ENCODE assay signal across 20 mouse cellular contexts in genomic region chr4:148057661-148058209, GRCm38 (mm10). TPM values are rescaled to one million over a fixed set of nuclear protein-coding genes. Genes with fewer than 3 reads are reported as not detected.
A peak's percentile ranks its signal among the peaks of the same experiment; 100 is the strongest.
DNase-seq lines count a peak whose midpoint lies in the region; ATAC-seq and TF ChIP-seq lines count a peak whose summit lies in the region.
"Had no signal": no experiment of that assay in that cellular context is flagged by ENCODE, and none has a peak within 500 bp of the region (broad histone marks: within the 10 kb centered on the region; RNA-seq: fewer than 3 reads in every experiment).

No protein-coding gene starts in this region.

- no peaks in the 10 kb centered on the region for H3K4me1 ChIP-seq in forebrain, postnatal 0 days (ENCODE audit: insufficient read depth)
- H3K4me1 ChIP-seq in forebrain, embryonic 12.5 days, result no peaks in the 10 kb centered on the region
- H3K4me1 ChIP-seq in intestine, postnatal 0 days (replicated peaks; ENCODE audit: control insufficient read depth, insufficient read depth, low read length), result no peaks in the 10 kb centered on the region
- H3K4me1 ChIP-seq in intestine, embryonic 15.5 days (replicated peaks), result no peaks in the 10 kb centered on the region
- no peaks in the 10 kb centered on the region for H3K4me1 ChIP-seq in midbrain, postnatal 0 days (ENCODE audit: insufficient read depth, low read length)
- H3K4me1 ChIP-seq in midbrain, embryonic 14.5 days (ENCODE audit: control insufficient read depth, insufficient read depth, low read length), result no peaks in the 10 kb centered on the region
- no peaks in the 10 kb centered on the region for H3K4me1 ChIP-seq in stomach, postnatal 0 days (replicated peaks; ENCODE audit: control insufficient read depth, insufficient read depth)
- H3K4me1 ChIP-seq: midbrain, embryonic 13.5 days; neural tube, embryonic 12.5 days had no signal

- no peak overlapping the region for H3K4me3 ChIP-seq in forebrain, postnatal 0 days (ENCODE audit: low read depth, low read length)
- no peak overlapping the region for H3K4me3 ChIP-seq in forebrain, embryonic 12.5 days (replicated peaks)
- no peak overlapping the region for H3K4me3 ChIP-seq in intestine, postnatal 0 days (ENCODE audit: low read depth, low read length)
- no peak overlapping the region for H3K4me3 ChIP-seq in intestine, embryonic 15.5 days (replicated peaks)
- H3K4me3 ChIP-seq in midbrain, postnatal 0 days (ENCODE audit: low read depth, low read length), result no peak overlapping the region
- no peak overlapping the region for H3K4me3 ChIP-seq in midbrain, embryonic 14.5 days (replicated peaks; ENCODE audit: low read depth, low read length)
- H3K4me3 ChIP-seq in stomach, postnatal 0 days (ENCODE audit: low read depth, low read length), result no peak overlapping the region
- H3K4me3 ChIP-seq: kidney, embryonic 15.5 days; limb, embryonic 15.5 days; midbrain, embryonic 13.5 days; neural tube, embryonic 12.5 days had no signal

- H3K36me3 ChIP-seq in forebrain, postnatal 0 days (ENCODE audit: insufficient read depth), result peaks cover 53% of the 10 kb centered on the region
- peaks cover 63% of the 10 kb centered on the region for H3K36me3 ChIP-seq in forebrain, embryonic 12.5 days (replicated peaks)
- H3K36me3 ChIP-seq in intestine, postnatal 0 days (ENCODE audit: control insufficient read depth, insufficient read depth), result peaks cover 56% of the 10 kb centered on the region
- H3K36me3 ChIP-seq in intestine, embryonic 15.5 days, result peaks cover 38% of the 10 kb centered on the region
- H3K36me3 ChIP-seq in midbrain, postnatal 0 days (ENCODE audit: insufficient read depth, low read length), result peaks cover 52% of the 10 kb centered on the region
- peaks cover 64% of the 10 kb centered on the region for H3K36me3 ChIP-seq in midbrain, embryonic 14.5 days (ENCODE audit: control insufficient read depth, insufficient read depth, low read length)
- H3K36me3 ChIP-seq in stomach, postnatal 0 days (ENCODE audit: control insufficient read depth, insufficient read depth, low read length), result peaks cover 33% of the 10 kb centered on the region

- no peak for DNase-seq in forebrain, postnatal 0 days
- DNase-seq in midbrain, postnatal 0 days (ENCODE audit: low spot score), result no peak
- DNase-seq in midbrain, embryonic 14.5 days, result no peak
- DNase-seq in stomach, postnatal 0 days (ENCODE audit: low spot score), result no peak
- DNase-seq in natural killer cell, adult 2 months (ENCODE audit: low spot score in 2 of 2), result no peak
- DNase-seq: cerebellum, postnatal 14 days; right cerebral cortex, postnatal 25 days; thymus, adult 18-20 months had no signal

- H3K4me2 ChIP-seq in forebrain, postnatal 0 days (ENCODE audit: low read depth), result no peak overlapping the region
- H3K4me2 ChIP-seq in forebrain, embryonic 12.5 days, result no peak overlapping the region
- no peak overlapping the region for H3K4me2 ChIP-seq in intestine, postnatal 0 days (replicated peaks; ENCODE audit: low read depth)
- H3K4me2 ChIP-seq in intestine, embryonic 15.5 days (replicated peaks), result no peak overlapping the region
- H3K4me2 ChIP-seq in midbrain, postnatal 0 days (ENCODE audit: low read depth, low read length, poor library complexity, severe bottlenecking), result no peak overlapping the region
- no peak overlapping the region for H3K4me2 ChIP-seq in midbrain, embryonic 14.5 days (ENCODE audit: low read length)
- H3K4me2 ChIP-seq in stomach, postnatal 0 days (replicated peaks; ENCODE audit: low read depth), result no peak overlapping the region
- H3K4me2 ChIP-seq: kidney, embryonic 15.5 days; limb, embryonic 15.5 days; midbrain, embryonic 13.5 days; neural tube, embryonic 12.5 days had no signal

- no peaks in the 10 kb centered on the region for H3K9me3 ChIP-seq in forebrain, postnatal 0 days (ENCODE audit: low read length)
- no peaks in the 10 kb centered on the region for H3K9me3 ChIP-seq in forebrain, embryonic 12.5 days
- H3K9me3 ChIP-seq in intestine, postnatal 0 days (ENCODE audit: control insufficient read depth), result no peaks in the 10 kb centered on the region
- H3K9me3 ChIP-seq in intestine, embryonic 15.5 days, result no peaks in the 10 kb centered on the region
- H3K9me3 ChIP-seq in midbrain, postnatal 0 days (ENCODE audit: low read length), result no peaks in the 10 kb centered on the region
- no peaks in the 10 kb centered on the region for H3K9me3 ChIP-seq in midbrain, embryonic 14.5 days (ENCODE audit: control insufficient read depth, low read length)
- H3K9me3 ChIP-seq in stomach, postnatal 0 days (ENCODE audit: control insufficient read depth, low read length), result no peaks in the 10 kb centered on the region
- H3K9me3 ChIP-seq: kidney, embryonic 15.5 days; limb, embryonic 15.5 days; midbrain, embryonic 13.5 days; neural tube, embryonic 12.5 days had no signal

- TF ChIP-seq EP300 in stomach, postnatal 0 days (optimal IDR thresholded peaks at IDR 0.05), result no peak

- no peaks in the 10 kb centered on the region for H3K27me3 ChIP-seq in forebrain, postnatal 0 days (ENCODE audit: insufficient read depth, low read length)
- no peaks in the 10 kb centered on the region for H3K27me3 ChIP-seq in forebrain, embryonic 12.5 days
- no peaks in the 10 kb centered on the region for H3K27me3 ChIP-seq in intestine, postnatal 0 days (replicated peaks; ENCODE audit: control insufficient read depth, insufficient read depth, low read length)
- no peaks in the 10 kb centered on the region for H3K27me3 ChIP-seq in intestine, embryonic 15.5 days (replicated peaks)
- H3K27me3 ChIP-seq in midbrain, postnatal 0 days (ENCODE audit: insufficient read depth, low read length), result no peaks in the 10 kb centered on the region
- no peaks in the 10 kb centered on the region for H3K27me3 ChIP-seq in midbrain, embryonic 14.5 days (ENCODE audit: control insufficient read depth, insufficient read depth, low read length)
- H3K27me3 ChIP-seq in stomach, postnatal 0 days (ENCODE audit: control insufficient read depth, insufficient read depth, low read length), result no peaks in the 10 kb centered on the region
- H3K27me3 ChIP-seq: CH12.LX; kidney, embryonic 15.5 days; limb, embryonic 15.5 days; midbrain, embryonic 13.5 days; neural tube, embryonic 12.5 days had no signal

- WGBS in forebrain, postnatal 0 days, result 66% methylated on average over 5 of the region's 5 CpGs
- 65% methylated on average over 5 of the region's 5 CpGs for WGBS in forebrain, embryonic 12.5 days
- WGBS in intestine, postnatal 0 days, result 61% methylated on average over 5 of the region's 5 CpGs
- WGBS in intestine, embryonic 15.5 days, result 74% methylated on average over 5 of the region's 5 CpGs
- 71% methylated on average over 5 of the region's 5 CpGs for WGBS in midbrain, postnatal 0 days
- 68% methylated on average over 5 of the region's 5 CpGs for WGBS in midbrain, embryonic 14.5 days
- 63% methylated on average over 5 of the region's 5 CpGs for WGBS in stomach, postnatal 0 days

- no peak for ATAC-seq in forebrain, postnatal 0 days
- no peak for ATAC-seq in forebrain, embryonic 12.5 days (ENCODE audit: low FRiP score)
- no peak for ATAC-seq in intestine, postnatal 0 days
- ATAC-seq in intestine, embryonic 15.5 days, result no peak
- ATAC-seq in midbrain, postnatal 0 days (ENCODE audit: low FRiP score), result no peak
- no peak for ATAC-seq in midbrain, embryonic 14.5 days (ENCODE audit: low FRiP score, low TSS enrichment)
- ATAC-seq in stomach, postnatal 0 days (ENCODE audit: low FRiP score, low TSS enrichment), result no peak
- ATAC-seq: activated CD4-positive, CD25-positive, alpha-beta regulatory T cell, adult 4 months; inflammation-experienced regulatory T-cells, adult 6 months; midbrain, embryonic 13.5 days had no signal

- peak; percentile 14; the same call in 1 of the 2 replicates for TF ChIP-seq CTCF in forebrain, postnatal 0 days (IDR thresholded peaks at IDR 0.05; ENCODE audit: low read depth)
- peak; percentile 46 for TF ChIP-seq CTCF in intestine, postnatal 0 days (IDR thresholded peaks at IDR 0.05; ENCODE audit: low read depth)
- peak; percentile 25; the same call in 1 of the 2 replicates for TF ChIP-seq CTCF in midbrain, postnatal 0 days (IDR thresholded peaks at IDR 0.05)
- TF ChIP-seq CTCF in stomach, postnatal 0 days (IDR thresholded peaks at IDR 0.05; ENCODE audit: low read depth), result peak; percentile 43

- no peak overlapping the region for H3K27ac ChIP-seq in forebrain, postnatal 0 days (ENCODE audit: low read depth, low read length)
- H3K27ac ChIP-seq in forebrain, embryonic 12.5 days, result no peak overlapping the region; the same call in 1 of the 2 replicates
- no peak overlapping the region for H3K27ac ChIP-seq in intestine, postnatal 0 days (ENCODE audit: low read depth, low read length)
- no peak overlapping the region for H3K27ac ChIP-seq in intestine, embryonic 15.5 days
- no peak overlapping the region for H3K27ac ChIP-seq in midbrain, postnatal 0 days (ENCODE audit: low read depth, low read length)
- no peak overlapping the region for H3K27ac ChIP-seq in midbrain, embryonic 14.5 days (replicated peaks; ENCODE audit: low read depth, low read length)
- H3K27ac ChIP-seq in stomach, postnatal 0 days (replicated peaks), result no peak overlapping the region
- H3K27ac ChIP-seq: kidney, embryonic 15.5 days; limb, embryonic 15.5 days; midbrain, embryonic 13.5 days; neural tube, embryonic 12.5 days had no signal

- H3K9ac ChIP-seq in forebrain, postnatal 0 days, result no peak overlapping the region
- no peak overlapping the region for H3K9ac ChIP-seq in forebrain, embryonic 12.5 days
- no peak overlapping the region for H3K9ac ChIP-seq in intestine, postnatal 0 days (ENCODE audit: low read depth, low read length)
- no peak overlapping the region for H3K9ac ChIP-seq in intestine, embryonic 15.5 days
- H3K9ac ChIP-seq in midbrain, postnatal 0 days (replicated peaks; ENCODE audit: low read length, poor library complexity, severe bottlenecking), result no peak overlapping the region
- H3K9ac ChIP-seq in midbrain, embryonic 14.5 days (replicated peaks; ENCODE audit: low read length), result no peak overlapping the region
- no peak overlapping the region for H3K9ac ChIP-seq in stomach, postnatal 0 days (ENCODE audit: low read length)
- H3K9ac ChIP-seq: kidney, embryonic 15.5 days; limb, embryonic 15.5 days; midbrain, embryonic 13.5 days; neural tube, embryonic 12.5 days had no signal

RNA-seq across cellular contexts. Expression of gene Mthfr, which starts 18.9 kb away (rescaled TPM):
- total RNA-seq in forebrain, postnatal 0 days (2014; rRNA removed), result 27.0 and 34.5 TPM in 2 replicates
- 3.6 and 7.9 TPM in 2 replicates for polyA plus RNA-seq in forebrain, postnatal 0 days (2015; fragmentation: Nextera tagmentation; extraction: Ambion mirVana)
- polyA plus RNA-seq in forebrain, embryonic 12.5 days (2016; fragmentation: Nextera tagmentation; extraction: Ambion mirVana), result 28.7 and 32.2 TPM in 2 replicates
- 11.7 and 12.6 TPM in 2 replicates for polyA plus RNA-seq in intestine, postnatal 0 days (2015; fragmentation: Nextera tagmentation; extraction: Ambion mirVana)
- polyA plus RNA-seq in intestine, embryonic 15.5 days (2015; fragmentation: Nextera tagmentation; extraction: Ambion mirVana), result 18.4 TPM in 2 replicates
- total RNA-seq in midbrain, postnatal 0 days (2014; rRNA removed), result 34.4 and 51.1 TPM in 2 replicates
- 10.1 and 12.4 TPM in 2 replicates for polyA plus RNA-seq in midbrain, postnatal 0 days (2015; fragmentation: Nextera tagmentation; extraction: Ambion mirVana)
- 16.9 and 25.4 TPM in 2 replicates for polyA plus RNA-seq in midbrain, embryonic 14.5 days (2014; fragmentation: Nextera tagmentation; extraction: Ambion mirVana)
- 8.2 and 8.7 TPM in 2 replicates for polyA plus RNA-seq in stomach, postnatal 0 days (2015; fragmentation: Nextera tagmentation; extraction: Ambion mirVana)

RNA-seq across cellular contexts. Expression of gene Clcn6, which starts 19.1 kb away (rescaled TPM):
- 48.2 and 61.0 TPM in 2 replicates for total RNA-seq in forebrain, postnatal 0 days (2014; rRNA removed)
- 19.9 and 26.3 TPM in 2 replicates for polyA plus RNA-seq in forebrain, postnatal 0 days (2015; fragmentation: Nextera tagmentation; extraction: Ambion mirVana)
- polyA plus RNA-seq in forebrain, embryonic 12.5 days (2016; fragmentation: Nextera tagmentation; extraction: Ambion mirVana), result 22.4 and 27.7 TPM in 2 replicates
- 2.5 and 3.1 TPM in 2 replicates for polyA plus RNA-seq in intestine, postnatal 0 days (2015; fragmentation: Nextera tagmentation; extraction: Ambion mirVana)
- polyA plus RNA-seq in intestine, embryonic 15.5 days (2015; fragmentation: Nextera tagmentation; extraction: Ambion mirVana), result 4.7 and 4.9 TPM in 2 replicates
- 58.2 and 64.9 TPM in 2 replicates for total RNA-seq in midbrain, postnatal 0 days (2014; rRNA removed)
- polyA plus RNA-seq in midbrain, postnatal 0 days (2015; fragmentation: Nextera tagmentation; extraction: Ambion mirVana), result 26.1 and 26.5 TPM in 2 replicates
- polyA plus RNA-seq in midbrain, embryonic 14.5 days (2014; fragmentation: Nextera tagmentation; extraction: Ambion mirVana), result 26.4 and 26.9 TPM in 2 replicates
- polyA plus RNA-seq in stomach, postnatal 0 days (2015; fragmentation: Nextera tagmentation; extraction: Ambion mirVana), result 1.8 and 2.1 TPM in 2 replicates

RNA-seq across cellular contexts. Expression of gene Agtrap, which starts 30.1 kb away (rescaled TPM):
- total RNA-seq in forebrain, postnatal 0 days (2014; rRNA removed), result 3.8 and 4.2 TPM in 2 replicates
- 5.6 and 7.9 TPM in 2 replicates for polyA plus RNA-seq in forebrain, postnatal 0 days (2015; fragmentation: Nextera tagmentation; extraction: Ambion mirVana)
- polyA plus RNA-seq in forebrain, embryonic 12.5 days (2016; fragmentation: Nextera tagmentation; extraction: Ambion mirVana), result 8.4 and 9.2 TPM in 2 replicates
- 27.7 and 31.3 TPM in 2 replicates for polyA plus RNA-seq in intestine, postnatal 0 days (2015; fragmentation: Nextera tagmentation; extraction: Ambion mirVana)
- polyA plus RNA-seq in intestine, embryonic 15.5 days (2015; fragmentation: Nextera tagmentation; extraction: Ambion mirVana), result 15.1 and 16.7 TPM in 2 replicates
- total RNA-seq in midbrain, postnatal 0 days (2014; rRNA removed), result 6.6 and 7.5 TPM in 2 replicates
- 7.4 and 8.6 TPM in 2 replicates for polyA plus RNA-seq in midbrain, postnatal 0 days (2015; fragmentation: Nextera tagmentation; extraction: Ambion mirVana)
- polyA plus RNA-seq in midbrain, embryonic 14.5 days (2014; fragmentation: Nextera tagmentation; extraction: Ambion mirVana), result 3.7 and 6.3 TPM in 2 replicates
- polyA plus RNA-seq in stomach, postnatal 0 days (2015; fragmentation: Nextera tagmentation; extraction: Ambion mirVana), result 23.2 and 26.9 TPM in 2 replicates

RNA-seq across cellular contexts. Expression of gene Nppa, which starts 57.2 kb away (rescaled TPM):
- total RNA-seq in forebrain, postnatal 0 days (2014; rRNA removed), result 1.5 TPM in 1 of 2 replicates, not detected in the other
- polyA plus RNA-seq in forebrain, postnatal 0 days (2015; fragmentation: Nextera tagmentation; extraction: Ambion mirVana), result 1.1 and 2.2 TPM in 2 replicates
- polyA plus RNA-seq in forebrain, embryonic 12.5 days (2016; fragmentation: Nextera tagmentation; extraction: Ambion mirVana), result 0.82 and 0.99 TPM in 2 replicates
- 1.4 TPM in 2 replicates for polyA plus RNA-seq in intestine, postnatal 0 days (2015; fragmentation: Nextera tagmentation; extraction: Ambion mirVana)
- polyA plus RNA-seq in intestine, embryonic 15.5 days (2015; fragmentation: Nextera tagmentation; extraction: Ambion mirVana), result 0.21 TPM in 1 of 2 replicates, not detected in the other
- total RNA-seq in midbrain, postnatal 0 days (2014; rRNA removed), result 2.2 and 2.9 TPM in 2 replicates
- 4.5 and 6.1 TPM in 2 replicates for polyA plus RNA-seq in midbrain, postnatal 0 days (2015; fragmentation: Nextera tagmentation; extraction: Ambion mirVana)
- polyA plus RNA-seq in midbrain, embryonic 14.5 days (2014; fragmentation: Nextera tagmentation; extraction: Ambion mirVana), result 2.9 and 4.1 TPM in 2 replicates
- 0.30 and 0.74 TPM in 2 replicates for polyA plus RNA-seq in stomach, postnatal 0 days (2015; fragmentation: Nextera tagmentation; extraction: Ambion mirVana)
- total RNA-seq: adrenal gland, postnatal 4 days; CH12.LX had no signal
- polyA plus RNA-seq: activated CD4-positive, CD25-positive, alpha-beta regulatory T cell, adult 4 months; gonadal fat pad, adult 2 months; inflammation-experienced regulatory T-cells, adult 6 months; limb, embryonic 15.5 days had no signal
